Mouse (Mus musculus) ES-E14 (cell line): ENCODE results near the gene Hrasls.

Experiments
- HCFC1 ChIP-seq: IDR thresholded peaks from 2 replicates; pipeline ENCODE4 v1.6.1; 2012; ENCODE audit warnings: low read length, inconsistent platforms, borderline replicate concordance; ENCODE audit not compliant: insufficient read depth
- ZC3H11A ChIP-seq: IDR thresholded peaks from 2 replicates; pipeline ENCODE4 v1.6.1; 2012; ENCODE audit warnings: low read depth, mild to moderate bottlenecking, inconsistent platforms, low read length, borderline replicate concordance

DNA sequence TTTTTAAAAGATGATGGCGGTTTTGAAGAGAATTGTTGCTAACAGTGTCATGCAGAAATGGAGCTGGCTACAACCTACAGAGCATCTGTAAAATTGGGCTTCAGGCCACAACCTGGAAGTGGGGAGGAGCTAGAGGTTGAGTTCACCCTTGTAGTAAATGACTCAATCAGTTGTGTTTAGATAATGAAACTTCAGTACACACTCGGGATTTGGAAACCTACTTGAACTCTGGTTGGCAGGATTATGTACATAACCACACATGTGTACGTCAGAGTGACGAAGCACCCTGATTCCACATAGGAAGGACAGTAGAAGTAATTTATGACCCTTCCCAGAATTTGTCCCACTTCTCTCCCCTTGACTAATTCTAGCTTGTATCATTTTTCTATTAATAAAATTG, 44.8 kb downstream of the Hrasls start:
- TF ChIP-seq ZC3H11A (no peak), HCFC1 (no peak)
